Mouse (Mus musculus): ENCODE data around the gene Ift80. TPM values are rescaled to one million over a fixed set of nuclear protein-coding genes. Genes with fewer than 3 reads are reported as not detected.

Ift80 gene
- total RNA-seq, 1 experiment, result 9.9 TPM

DNA sequence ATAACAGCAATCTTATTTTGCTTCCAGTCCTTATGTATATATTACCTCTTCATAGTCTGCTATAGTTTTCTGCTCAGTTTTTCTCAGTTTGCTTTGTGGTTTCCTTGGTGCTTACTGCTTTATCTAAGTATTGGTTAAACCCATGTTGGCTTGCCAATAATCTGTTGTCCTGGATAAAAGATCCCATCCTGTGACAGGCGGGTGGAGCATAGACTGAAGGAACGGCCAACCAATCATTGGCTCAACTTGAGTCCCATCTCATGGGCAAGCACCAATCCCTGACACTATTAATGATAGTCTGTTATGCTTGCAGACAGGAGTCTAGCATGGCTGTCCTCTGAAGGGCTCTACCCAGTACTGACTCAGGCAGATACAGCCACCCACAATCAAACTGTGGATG is 130.3 kb downstream of the Ift80 start:
- no peak for TF ChIP-seq ZC3H11A (IDR thresholded peaks at IDR 0.05; ENCODE audit: borderline replicate concordance, low read depth, low read length)
- no peak for TF ChIP-seq ZNF384 (IDR thresholded peaks at IDR 0.05; ENCODE audit: low read depth, low read length)
- Histone ChIP-seq H3K36me3 (ENCODE audit: control insufficient read depth, insufficient read depth, low read length, poor library complexity, severe bottlenecking) (no peaks in the 10 kb centered on the region), H3K4me1 (ENCODE audit: control insufficient read depth in 2 of 2, insufficient read depth in 2 of 2, low read length in 2 of 2, poor library complexity in 1 of 2) (no peaks in the 10 kb centered on the region), H3K27ac (ENCODE audit: insufficient read depth, low read depth, low read length, poor library complexity, severe bottlenecking) (no peak overlapping the region), H3K4me3 (ENCODE audit: insufficient read depth in 1 of 2, low read depth in 1 of 2, low read length in 2 of 2, poor library complexity in 1 of 2, severe bottlenecking in 1 of 2) (no peak overlapping the region), H3K9ac (ENCODE audit: insufficient read depth, low read depth, low read length, poor library complexity, severe bottlenecking) (no peak overlapping the region), H3K9me3 (ENCODE audit: control insufficient read depth, insufficient read depth, low read depth, low read length) (no peaks in the 10 kb centered on the region)
- in situ Hi-C loops (cut with MboI; ENCODE audit: low sequenced_read_pairs in 2 of 2, unreplicated experiment in 2 of 2), result no loop called here
- DNase-seq (ENCODE audit: low read depth, low spot score), result no peak

DNA sequence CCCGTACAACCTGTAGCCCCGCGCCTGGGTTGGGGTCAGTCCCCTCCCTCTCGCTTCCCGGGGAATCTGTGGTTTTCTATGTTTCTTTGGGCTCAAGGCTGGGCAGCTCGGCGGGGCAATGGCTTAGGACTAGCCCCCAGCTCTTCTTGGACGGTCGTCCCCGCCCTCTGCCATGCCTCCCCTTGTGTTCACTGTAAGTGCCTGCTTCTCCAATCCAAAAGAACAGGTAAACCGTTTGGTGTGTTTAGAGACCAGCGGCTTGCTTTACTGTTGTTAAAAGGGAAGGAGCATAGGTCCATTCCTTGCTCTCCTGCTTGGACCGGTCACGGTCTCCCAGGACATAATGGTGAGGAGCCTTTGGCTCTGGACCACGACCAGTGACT is 133.8 kb downstream of the Ift80 start:
- H3K9ac ChIP-seq (ENCODE audit: insufficient read depth, low read depth, low read length, poor library complexity, severe bottlenecking), result peak overlapping the region; percentile 67; the same call in 1 of the 2 replicates
- no peak overlapping the region for H3K27ac ChIP-seq (ENCODE audit: insufficient read depth, low read depth, low read length, poor library complexity, severe bottlenecking)
- no peaks in the 10 kb centered on the region for H3K36me3 ChIP-seq (ENCODE audit: control insufficient read depth, insufficient read depth, low read length, poor library complexity, severe bottlenecking)
- H3K4me3 ChIP-seq (ENCODE audit: insufficient read depth in 1 of 2, low read depth in 1 of 2, low read length in 2 of 2, poor library complexity in 1 of 2, severe bottlenecking in 1 of 2), result peak overlapping the region; percentile 71 to 78
- TF ChIP-seq ZC3H11A (IDR thresholded peaks at IDR 0.05; ENCODE audit: borderline replicate concordance, low read depth, low read length), result no peak
- TF ChIP-seq ZNF384 (IDR thresholded peaks at IDR 0.05; ENCODE audit: low read depth, low read length), result no peak
- TF ChIP-seq HCFC1 (IDR thresholded peaks at IDR 0.05; ENCODE audit: borderline replicate concordance, insufficient read depth, low read length), result no peak
- TF ChIP-seq CHD2 (IDR thresholded peaks at IDR 0.05; ENCODE audit: low read depth, low read length), result no peak
- no peak for TF ChIP-seq MAFK (IDR thresholded peaks at IDR 0.05; ENCODE audit: insufficient read depth, low read depth, low read length)
- H3K9me3 ChIP-seq (ENCODE audit: control insufficient read depth, insufficient read depth, low read depth, low read length), result no peaks in the 10 kb centered on the region
- in situ Hi-C loops (cut with MboI; ENCODE audit: low sequenced_read_pairs in 2 of 2, unreplicated experiment in 2 of 2), result no loop called here
- peaks cover 0 to 3% of the 10 kb centered on the region in 2 experiments; a peak in 1 of 4 replicates for H3K4me1 ChIP-seq (ENCODE audit: control insufficient read depth in 2 of 2, insufficient read depth in 2 of 2, low read length in 2 of 2, poor library complexity in 1 of 2)
- DNase-seq (ENCODE audit: low read depth, low spot score), result no peak

DNA sequence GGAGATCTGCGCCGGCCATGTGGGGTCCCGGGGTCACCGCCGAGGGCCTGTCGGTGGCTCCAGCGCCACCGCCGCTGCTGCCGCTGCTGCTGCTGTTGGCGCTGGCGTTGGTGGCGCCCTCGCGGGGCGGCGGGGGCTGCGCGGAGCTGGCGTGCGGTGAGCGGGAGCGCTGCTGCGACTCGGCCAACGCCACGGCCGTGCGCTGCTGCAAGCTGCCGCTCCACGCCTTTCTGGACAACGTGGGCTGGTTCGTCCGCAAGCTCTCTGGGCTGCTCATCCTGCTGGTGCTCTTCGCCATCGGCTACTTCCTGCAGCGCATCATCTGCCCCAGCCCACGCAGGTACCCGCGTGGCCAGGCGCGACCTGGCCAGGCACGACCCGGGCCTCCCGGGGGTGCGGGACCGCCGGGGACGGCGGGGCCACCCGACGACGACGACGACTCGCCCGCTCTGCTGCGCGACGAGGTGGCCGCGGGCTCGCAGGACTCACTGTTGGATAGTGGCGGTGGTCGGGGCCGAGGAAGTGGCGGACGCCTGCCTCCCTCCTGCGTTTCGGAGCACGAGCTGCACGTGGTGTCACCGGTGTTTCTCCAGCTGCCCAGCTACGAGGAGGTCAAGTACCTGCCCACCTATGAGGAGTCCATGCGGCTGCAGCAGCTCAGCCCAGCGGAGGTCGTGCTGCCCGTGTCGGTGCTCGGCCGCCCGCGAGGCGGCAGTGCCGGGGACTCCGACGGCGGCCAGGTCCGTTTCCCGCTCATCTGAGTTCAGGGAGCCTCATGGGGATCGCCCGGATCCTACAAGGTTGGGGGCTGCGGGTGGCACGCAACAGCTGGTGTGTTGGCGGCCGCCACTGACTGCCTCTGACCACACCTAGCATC is 134.4 kb downstream of the Ift80 start:
- peak overlapping the region; percentile 71 to 78 for H3K4me3 ChIP-seq (ENCODE audit: insufficient read depth in 1 of 2, low read depth in 1 of 2, low read length in 2 of 2, poor library complexity in 1 of 2, severe bottlenecking in 1 of 2)
- no peaks in the 10 kb centered on the region for H3K9me3 ChIP-seq (ENCODE audit: control insufficient read depth, insufficient read depth, low read depth, low read length)
- no peak for DNase-seq (ENCODE audit: low read depth, low spot score)
- no peak overlapping the region for H3K27ac ChIP-seq (ENCODE audit: insufficient read depth, low read depth, low read length, poor library complexity, severe bottlenecking)
- peaks cover 0 to 3% of the 10 kb centered on the region in 2 experiments; a peak in 1 of 4 replicates for H3K4me1 ChIP-seq (ENCODE audit: control insufficient read depth in 2 of 2, insufficient read depth in 2 of 2, low read length in 2 of 2, poor library complexity in 1 of 2)
- in situ Hi-C loops (cut with MboI; ENCODE audit: low sequenced_read_pairs in 2 of 2, unreplicated experiment in 2 of 2), result no loop called here
- no peak for TF ChIP-seq ZNF384 (IDR thresholded peaks at IDR 0.05; ENCODE audit: low read depth, low read length)
- TF ChIP-seq ZC3H11A (IDR thresholded peaks at IDR 0.05; ENCODE audit: borderline replicate concordance, low read depth, low read length), result no peak
- no peak for TF ChIP-seq HCFC1 (IDR thresholded peaks at IDR 0.05; ENCODE audit: borderline replicate concordance, insufficient read depth, low read length)
- TF ChIP-seq CHD2 (IDR thresholded peaks at IDR 0.05; ENCODE audit: low read depth, low read length), result no peak
- no peak for TF ChIP-seq MAFK (IDR thresholded peaks at IDR 0.05; ENCODE audit: insufficient read depth, low read depth, low read length)
- no peaks in the 10 kb centered on the region for H3K36me3 ChIP-seq (ENCODE audit: control insufficient read depth, insufficient read depth, low read length, poor library complexity, severe bottlenecking)
- peak overlapping the region; percentile 67 for H3K9ac ChIP-seq (ENCODE audit: insufficient read depth, low read depth, low read length, poor library complexity, severe bottlenecking)

DNA sequence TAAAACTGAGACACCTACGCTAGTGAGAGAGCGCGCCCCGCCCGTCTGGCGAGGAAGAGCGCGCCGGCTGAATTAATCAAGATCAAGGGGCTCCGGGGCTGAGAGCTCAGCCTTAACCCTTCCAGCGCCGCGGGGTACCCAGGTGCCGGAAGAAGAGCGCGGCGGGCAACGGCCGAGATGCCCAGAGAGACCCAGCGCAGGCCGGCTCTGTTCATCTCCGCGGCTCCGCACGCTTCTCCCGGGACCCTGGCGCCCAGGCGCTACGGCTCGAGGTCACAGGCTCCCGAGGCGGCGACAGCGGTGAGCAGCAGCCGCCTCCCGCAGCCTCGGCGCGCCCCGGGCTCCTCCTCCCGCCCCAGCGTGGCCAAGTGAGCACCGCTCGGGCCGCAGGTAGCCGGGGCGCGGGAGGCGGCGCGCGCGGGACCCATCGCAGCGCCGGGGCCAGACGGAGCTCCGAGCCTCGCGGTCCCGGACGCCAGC is 135.1 kb downstream of the Ift80 start, which contains the start of gene 1110032F04Rik:
TSS of gene 1110032F04Rik (plus strand) at position 376 of the 480 bp plus-strand sequence.
- Histone ChIP-seq H3K4me3 (ENCODE audit: insufficient read depth in 1 of 2, low read depth in 1 of 2, low read length in 2 of 2, poor library complexity in 1 of 2, severe bottlenecking in 1 of 2) (peak within 1 kb of the TSS; percentile 71 to 78), H3K9ac (ENCODE audit: insufficient read depth, low read depth, low read length, poor library complexity, severe bottlenecking) (peak within 1 kb of the TSS; percentile 67), H3K9me3 (ENCODE audit: control insufficient read depth, insufficient read depth, low read depth, low read length) (no peaks in the 10 kb centered on the region), H3K4me1 (ENCODE audit: control insufficient read depth in 2 of 2, insufficient read depth in 2 of 2, low read length in 2 of 2, poor library complexity in 1 of 2) (peaks cover 0 to 3% of the 10 kb centered on the region in 2 experiments; a peak in 1 of 4 replicates), H3K27ac (ENCODE audit: insufficient read depth, low read depth, low read length, poor library complexity, severe bottlenecking) (no peak within 1 kb of the TSS), H3K36me3 (ENCODE audit: control insufficient read depth, insufficient read depth, low read length, poor library complexity, severe bottlenecking) (no peaks in the 10 kb centered on the region)
- no peak for TF ChIP-seq ZNF384 (IDR thresholded peaks at IDR 0.05; ENCODE audit: low read depth, low read length)
- TF ChIP-seq MAFK (IDR thresholded peaks at IDR 0.05; ENCODE audit: insufficient read depth, low read depth, low read length), result no peak
- no peak for TF ChIP-seq HCFC1 (IDR thresholded peaks at IDR 0.05; ENCODE audit: borderline replicate concordance, insufficient read depth, low read length)
- in situ Hi-C loops (cut with MboI; ENCODE audit: low sequenced_read_pairs in 2 of 2, unreplicated experiment in 2 of 2), result no loop called here
- peak; percentile 30 for DNase-seq (ENCODE audit: low read depth, low spot score)

Data from ES-E14 (cell line).